Mouse (Mus musculus) CH12.LX (cell line): ENCODE measurements at regions not wholly inside any gene's neighbourhood (a gene's known extent, or its start where the extent isn't known, plus 50 kb on each side); places are given as distances from the start of the nearest gene placed in this dataset.
A peak's percentile ranks its signal among the peaks of the same experiment; 100 is the strongest.

ENCODE experiments used
- DNase-seq: peaks from one replicate; pipeline ENCODE4 v3.0.0-alpha.2; 2013; ENCODE audit errors: extremely low read depth
- H3K27ac ChIP-seq: 2 replicates; pipeline ENCODE4 v1.5.1; 2012; ENCODE audit warnings: low read depth, mild to moderate bottlenecking, control low read depth, moderate library complexity; ENCODE audit not compliant: insufficient read depth
- H3K27me3 ChIP-seq: replicated peaks from 2 replicates; pipeline ENCODE3; 2012; ENCODE audit warnings: inconsistent platforms
- H3K36me3 ChIP-seq, 2 experiments: replicated peaks in 1 of 2; 2 replicates each; pipeline versions ENCODE3 to v1.6.1; 2012; ENCODE audit warnings: inconsistent platforms in 1 of 2, low read length in 1 of 2, mild to moderate bottlenecking in 1 of 2, mixed read lengths in 1 of 2, moderate library complexity in 1 of 2; ENCODE audit not compliant: control insufficient read depth in 1 of 2, insufficient read depth in 1 of 2
- H3K4me1 ChIP-seq, 2 experiments: 2 replicates each; pipeline ENCODE4 v1.6.1; 2012; ENCODE audit warnings: inconsistent platforms in 1 of 2, moderate library complexity in 1 of 2; ENCODE audit not compliant: insufficient read depth in 2 of 2, control insufficient read depth in 1 of 2
- H3K4me2 ChIP-seq: 2 replicates; pipeline ENCODE4 v1.6.1; 2012; ENCODE audit warnings: low read depth, mild to moderate bottlenecking, control low read depth; ENCODE audit not compliant: poor library complexity, insufficient read depth, severe bottlenecking
- H3K4me3 ChIP-seq, 3 experiments: fragments of 150-350 bp in 1 of 3; sonication (generic) in 1 of 3; replicated peaks in 1 of 3; 2 replicates each; pipeline versions ENCODE3 to v1.5.1; 2011 to 2012; ENCODE audit warnings: low read depth in 2 of 3, low read length in 2 of 3, mild to moderate bottlenecking in 2 of 3, moderate library complexity in 2 of 3, control low read depth in 1 of 3, improper control_type of control experiment in 1 of 3, inconsistent platforms in 1 of 3, mixed read lengths in 1 of 3; ENCODE audit not compliant: poor library complexity in 1 of 3
- H3K79me2 ChIP-seq: replicated peaks from 2 replicates; pipeline ENCODE4 v1.6.1; 2012; ENCODE audit warnings: mild to moderate bottlenecking, moderate library complexity; ENCODE audit not compliant: control insufficient read depth, poor library complexity, insufficient read depth, severe bottlenecking; ENCODE audit errors: extremely low read depth
- H3K9ac ChIP-seq: 2 replicates; pipeline ENCODE4 v1.6.1; 2012; ENCODE audit warnings: low read depth, mild to moderate bottlenecking, control low read depth, moderate library complexity; ENCODE audit not compliant: insufficient read depth
- H3K9me3 ChIP-seq: replicated peaks from 2 replicates; pipeline ENCODE3; 2012; ENCODE audit warnings: low read length, inconsistent platforms, mixed read lengths
- BHLHE40 ChIP-seq: IDR thresholded peaks from 2 replicates; pipeline ENCODE4 v1.6.1; 2011; ENCODE audit warnings: mild to moderate bottlenecking, low read depth, low read length, improper control_type of control experiment
- ELF1 ChIP-seq: IDR thresholded peaks from 2 replicates; pipeline ENCODE4 v1.6.1; 2014; ENCODE audit warnings: low read depth, mild to moderate bottlenecking, inconsistent platforms, low read length, improper control_type of control experiment
- EP300 ChIP-seq: IDR thresholded peaks from 2 replicates; pipeline ENCODE4 v1.6.1; 2011; ENCODE audit warnings: low read length, improper control_type of control experiment
- ETS1 ChIP-seq: conservative IDR thresholded peaks from 2 replicates; pipeline ENCODE4 v1.6.1; 2012; ENCODE audit warnings: low read depth, mild to moderate bottlenecking, inconsistent platforms, low read length, improper control_type of control experiment, moderate library complexity
- GABPA ChIP-seq: IDR thresholded peaks from 2 replicates; pipeline ENCODE4 v1.6.1; 2012; ENCODE audit warnings: low read depth, low read length, improper control_type of control experiment, inconsistent platforms; ENCODE audit not compliant: insufficient replicate concordance
- IRF4 ChIP-seq: IDR thresholded peaks from 2 replicates; pipeline ENCODE4 v1.6.1; 2014; ENCODE audit warnings: low read depth, mild to moderate bottlenecking, inconsistent platforms, low read length, improper control_type of control experiment
- JUN ChIP-seq: IDR thresholded peaks from 2 replicates; pipeline ENCODE4 v1.6.1; 2011; ENCODE audit warnings: low read depth, mild to moderate bottlenecking, low read length, improper control_type of control experiment, moderate library complexity; ENCODE audit not compliant: insufficient read depth
- MAFK ChIP-seq: IDR thresholded peaks from 2 replicates; pipeline ENCODE4 v1.6.1; 2011; ENCODE audit warnings: low read length, improper control_type of control experiment; ENCODE audit not compliant: insufficient replicate concordance
- MEF2A ChIP-seq: IDR thresholded peaks from 2 replicates; pipeline ENCODE4 v1.6.1; 2014; ENCODE audit warnings: low read depth, mild to moderate bottlenecking, inconsistent platforms, low read length, improper control_type of control experiment, borderline replicate concordance
- MXI1 ChIP-seq: IDR thresholded peaks from 2 replicates; pipeline ENCODE4 v1.6.1; 2011; ENCODE audit warnings: mild to moderate bottlenecking, low read depth, low read length, improper control_type of control experiment
- MYC ChIP-seq: IDR thresholded peaks from 2 replicates; pipeline ENCODE4 v1.6.1; 2011; ENCODE audit warnings: low read depth, mild to moderate bottlenecking, improper control_type of control experiment, low read length
- PAX5 ChIP-seq: IDR thresholded peaks from 2 replicates; pipeline ENCODE4 v1.6.1; 2012; ENCODE audit warnings: low read length, inconsistent platforms, mixed read lengths
- POLR2A ChIP-seq: IDR thresholded peaks from 2 replicates; pipeline ENCODE4 v1.6.1; 2011; ENCODE audit warnings: low read depth, mild to moderate bottlenecking, improper control_type of control experiment, low read length
- POLR2AphosphoS2 ChIP-seq: IDR thresholded peaks from 2 replicates; pipeline ENCODE4 v1.6.1; 2011; ENCODE audit warnings: low read depth, low read length, improper control_type of control experiment
- RCOR1 ChIP-seq: conservative IDR thresholded peaks from 2 replicates; pipeline ENCODE4 v1.6.1; 2012; ENCODE audit warnings: low read depth, mild to moderate bottlenecking, inconsistent platforms, low read length, improper control_type of control experiment
- SMC3 ChIP-seq: IDR thresholded peaks from 2 replicates; pipeline ENCODE4 v1.6.1; 2011; ENCODE audit warnings: low read depth, low read length, improper control_type of control experiment
- UBTF ChIP-seq: IDR thresholded peaks from 2 replicates; pipeline ENCODE4 v1.6.1; 2012; ENCODE audit warnings: low read depth, mild to moderate bottlenecking, inconsistent platforms, low read length, improper control_type of control experiment, moderate library complexity
- ZC3H11A ChIP-seq: IDR thresholded peaks from 2 replicates; pipeline ENCODE4 v1.6.1; 2012; ENCODE audit warnings: low read depth, mild to moderate bottlenecking, inconsistent platforms, low read length, improper control_type of control experiment
- ZNF384 ChIP-seq: IDR thresholded peaks from 2 replicates; pipeline ENCODE4 v1.6.1; 2012; ENCODE audit warnings: low read depth, low read length, improper control_type of control experiment, inconsistent platforms
- dilution Hi-C: fragments of 300-500 bp; cut with MboI; formaldehyde crosslinking; loops from 2 replicates; pipeline ENCODE4 v1.14.3; 2020; ENCODE audit warnings: low sequenced_read_pairs; ENCODE audit not compliant: extremely low pct_unique_long_range_greater_than_20kb, extremely low pct_ligation_motif_present
- in situ Hi-C: fragments of 300-500 bp; cut with MboI; formaldehyde crosslinking; loops from 3 replicates; pipeline ENCODE4 v1.14.3; 2019; ENCODE audit warnings: low sequenced_read_pairs, low pct_ligation_motif_present, low pct_unique_long_range_greater_than_20kb, mixed read lengths

DNA sequence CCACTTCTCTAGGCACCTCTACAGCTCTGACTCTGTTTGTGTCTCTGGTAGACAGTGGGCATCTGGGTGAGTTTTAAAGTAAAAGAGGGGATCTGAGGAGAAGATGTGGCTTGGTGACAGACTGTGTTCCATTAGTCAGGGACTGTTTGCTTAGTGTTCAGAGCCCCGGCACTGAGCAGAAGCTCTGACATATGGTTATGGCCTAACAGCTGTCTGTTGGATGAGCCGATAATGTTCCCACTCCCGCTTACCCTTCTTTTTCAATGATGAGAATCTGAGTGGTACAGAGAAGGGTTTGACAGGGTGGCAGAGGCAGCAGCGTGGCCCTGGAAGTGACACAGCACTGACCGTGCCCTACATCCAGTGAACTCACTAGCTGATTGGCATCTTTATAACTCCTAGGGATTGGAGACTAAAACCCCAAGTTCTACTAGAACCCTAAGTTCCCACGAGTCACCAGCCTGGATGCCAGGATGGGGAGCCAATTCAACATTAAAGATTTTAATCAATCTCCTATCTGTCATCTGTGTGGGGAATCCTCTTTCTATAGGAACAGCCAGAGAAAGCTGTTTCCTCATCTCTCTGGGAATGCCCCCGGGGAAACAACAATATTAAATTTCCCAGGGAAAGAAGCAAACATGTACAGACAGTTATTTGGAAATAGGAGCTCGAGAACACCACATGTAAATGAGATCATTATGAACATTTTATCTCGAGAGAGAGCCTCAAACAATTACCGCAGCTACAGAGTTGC is 266.6 kb downstream of the Gm19410 start:
- TF ChIP-seq UBTF (no peak), MEF2A (no peak), IRF4 (no peak), ELF1 (no peak), PAX5 (no peak), MYC (no peak), MAFK (no peak)
- DNase-seq: no peak
- peaks cover 15 to 28% of the 10 kb centered on the region in 2 experiments for H3K4me1 ChIP-seq
- dilution Hi-C loops: no loop called here
- in situ Hi-C loops: loop anchor here (10.0 kb wide), 1 partner anchor 153 kb away; no protein-coding TSS in a partner anchor
- H3K4me2 ChIP-seq: no peak overlapping the region
- H3K9me3 ChIP-seq: no peaks in the 10 kb centered on the region
- no peak overlapping the region for H3K4me3 ChIP-seq
- H3K9ac ChIP-seq: no peak overlapping the region
- H3K36me3 ChIP-seq: no peaks in the 10 kb centered on the region
- H3K27ac ChIP-seq: no peak overlapping the region
- H3K79me2 ChIP-seq: no peaks in the 10 kb centered on the region
- H3K27me3 ChIP-seq: no peaks in the 10 kb centered on the region

DNA sequence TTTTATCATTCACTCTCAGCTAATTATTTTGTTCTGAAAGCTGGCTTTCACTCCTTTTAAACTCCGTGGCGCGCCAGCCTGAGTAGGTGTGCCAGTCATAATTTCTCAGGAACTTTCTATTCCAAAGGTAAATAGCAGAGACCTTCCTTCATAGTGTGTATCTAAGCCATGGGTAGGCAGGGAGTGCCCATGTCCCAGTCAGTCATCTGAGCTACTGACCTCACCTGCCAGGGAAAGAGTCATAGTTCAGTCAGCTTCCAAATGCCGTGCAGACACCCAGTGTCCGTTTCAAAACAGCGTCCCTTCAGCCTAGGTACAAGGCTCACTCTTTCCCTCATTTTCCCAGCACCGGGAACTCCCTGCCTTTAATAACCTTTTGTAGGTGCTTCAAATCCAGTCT is 269.7 kb downstream of the Gm19410 start:
- Histone ChIP-seq H3K9ac (no peak overlapping the region), H3K36me3 (no peaks in the 10 kb centered on the region), H3K4me1 (peaks cover 2 to 7% of the 10 kb centered on the region in 2 experiments; a peak in 2 of 4 replicates), H3K27me3 (no peaks in the 10 kb centered on the region), H3K4me3 (no peak overlapping the region), H3K9me3 (no peaks in the 10 kb centered on the region), H3K27ac (no peak overlapping the region), H3K79me2 (no peaks in the 10 kb centered on the region), H3K4me2 (0 out of 2 replicates have a peak overlapping the region, but pooled peaks have one; percentile 1)
- in situ Hi-C loops: loop anchor here (10.0 kb wide), 1 partner anchor 149 kb away; no protein-coding TSS in a partner anchor
- dilution Hi-C loops: no loop called here
- no peak for DNase-seq
- TF ChIP-seq POLR2A: no peak
- TF ChIP-seq BHLHE40: no peak
- TF ChIP-seq IRF4: no peak
- no peak for TF ChIP-seq EP300
- TF ChIP-seq ZNF384: no peak
- TF ChIP-seq UBTF: no peak
- no peak for TF ChIP-seq SMC3
- no peak for TF ChIP-seq MXI1
- no peak for TF ChIP-seq POLR2AphosphoS2
- TF ChIP-seq ETS1: no peak
- no peak for TF ChIP-seq MAFK
- no peak for TF ChIP-seq MEF2A
- no peak for TF ChIP-seq RCOR1
- no peak for TF ChIP-seq JUN
- TF ChIP-seq GABPA: no peak
- no peak for TF ChIP-seq MYC
- TF ChIP-seq ZC3H11A: no peak
